Mouse (Mus musculus) kidney, adult 2 months (tissue): Measurements from ENCODE around the gene Pmepa1.

Experiments
- CTCF ChIP-seq: fragments of 200-500 bp; conservative IDR thresholded peaks from 2 replicates; pipeline ENCODE4 v1.5.1; 2011; ENCODE audit warnings: low read depth, mild to moderate bottlenecking, control low read depth, low read length, moderate library complexity, mixed read lengths; ENCODE audit not compliant: insufficient read depth, insufficient read length
- POLR2A ChIP-seq: fragments of 200-500 bp; IDR thresholded peaks from one replicate; pipeline ENCODE4 v1.6.1; 2011; ENCODE audit warnings: low read depth, low read length, control low read depth

GRCm38 (mm10) chr2:173180026-173180425, 96.3 kb downstream of the Pmepa1 start:
- TF ChIP-seq POLR2A (no peak), CTCF (no peak)
